Mouse (Mus musculus) kidney, postnatal 0 days (tissue): Measurements from ENCODE around the gene Plcg2. TPM values are rescaled to one million over a fixed set of nuclear protein-coding genes. Genes with fewer than 3 reads are reported as not detected.
A peak's percentile ranks its signal among the peaks of the same experiment; 100 is the strongest.

Experiments
- ATAC-seq: fragments of 200-750 bp; cut with Nextera tagmentation; replicated peaks from 2 replicates; pipeline ENCODE4 v1.8.0; 2017; ENCODE audit warnings: low read depth, moderate number of reproducible peaks, moderate TSS enrichment, moderate library complexity; ENCODE audit not compliant: low FRiP score
- DNase-seq: peaks from one replicate; pipeline ENCODE4 v3.0.0-alpha.2; 2016; ENCODE audit warnings: low spot score
- H3K27ac ChIP-seq: fragments of 300-500 bp; sonication (generic); 2 replicates; pipeline ENCODE4 v1.5.1; 2014; ENCODE audit warnings: mild to moderate bottlenecking
- H3K27me3 ChIP-seq: fragments of 300-500 bp; sonication (generic); 2 replicates; pipeline ENCODE4 v1.6.1; 2014; ENCODE audit warnings: low read length, mixed read lengths; ENCODE audit not compliant: insufficient read depth
- H3K36me3 ChIP-seq: fragments of 300-500 bp; sonication (generic); 2 replicates; pipeline ENCODE4 v1.6.1; 2014; ENCODE audit warnings: low read length, mixed read lengths; ENCODE audit not compliant: insufficient read depth
- H3K4me1 ChIP-seq: fragments of 300-500 bp; sonication (generic); replicated peaks from 2 replicates; pipeline ENCODE4 v1.6.1; 2014; ENCODE audit warnings: antibody characterized with exemption, low read length, mixed read lengths; ENCODE audit not compliant: insufficient read depth
- H3K4me2 ChIP-seq: fragments of 300-500 bp; sonication (generic); 2 replicates; pipeline ENCODE4 v1.6.1; 2014; ENCODE audit warnings: mild to moderate bottlenecking, low read length, moderate library complexity, mixed read lengths
- H3K4me3 ChIP-seq: fragments of 300-500 bp; sonication (generic); replicated peaks from 2 replicates; pipeline ENCODE4 v1.5.1; 2014; ENCODE audit warnings: low read depth, low read length
- H3K9ac ChIP-seq: fragments of 300-500 bp; sonication (generic); 2 replicates; pipeline ENCODE4 v1.6.1; 2014; ENCODE audit warnings: low read depth, low read length
- H3K9me3 ChIP-seq: fragments of 300-500 bp; sonication (generic); replicated peaks from 2 replicates; pipeline ENCODE4 v1.6.1; 2016; ENCODE audit warnings: low read length, inconsistent platforms, mixed read lengths
- CTCF ChIP-seq: IDR thresholded peaks from 2 replicates; pipeline ENCODE4 v1.5.1; 2016; ENCODE audit warnings: antibody characterized with exemption, low read depth, mild to moderate bottlenecking, moderate library complexity
- WGBS: fragments of 180-500 bp; shearing (Covaris S2); extraction: QIAGEN DNeasy Blood & Tissue Kit; methylation state at CpG from one replicate; pipeline ENCODE4 v1.1.7; 2014; 5-methylcytosine and 5-hydroxymethylcytosine counted together
- polyA plus RNA-seq: library from polyadenylated mRNA; unstranded; fragments of >200 nt; fragmentation: Nextera tagmentation; extraction: Ambion mirVana; gene quantifications from 2 replicates; pipeline ENCODE4 v1.2.1, GENCODE M21; 2015

Plcg2 gene
- 7.3 and 8.0 TPM in 2 replicates for polyA plus RNA-seq

GRCm38 (mm10) chr8:117498179-117498914, at the start of gene Plcg2:
TSS of gene Plcg2 (plus strand) at chr8:117498291.
- H3K27ac ChIP-seq, result no peak within 1 kb of the TSS
- H3K4me3 ChIP-seq, result peak within 1 kb of the TSS; percentile 63
- H3K9me3 ChIP-seq, result no peaks in the 10 kb centered on the region
- H3K4me2 ChIP-seq, result peak within 1 kb of the TSS; percentile 99
- DNase-seq, result peak; percentile 43
- under 1% methylated on average over 60 of the region's 62 CpGs for WGBS
- H3K27me3 ChIP-seq, result no peaks in the 10 kb centered on the region; the same call in 1 of the 2 replicates
- no peaks in the 10 kb centered on the region for H3K36me3 ChIP-seq
- peaks cover 7% of the 10 kb centered on the region; the same call in 1 of the 2 replicates for H3K4me1 ChIP-seq
- peak; percentile 57; the same call in 1 of the 2 replicates for ATAC-seq
- no peak for TF ChIP-seq CTCF
- H3K9ac ChIP-seq, result peak within 1 kb of the TSS; percentile 62

GRCm38 (mm10) chr8:117451072-117451471, 47.0 kb upstream of the Plcg2 start:
- no peaks in the 10 kb centered on the region for H3K27me3 ChIP-seq
- H3K36me3 ChIP-seq, result peaks cover 71% of the 10 kb centered on the region

GRCm38 (mm10) chr8:117453974-117454373, 44.1 kb upstream of the Plcg2 start:
- H3K4me1 ChIP-seq, result no peaks in the 10 kb centered on the region
- no peaks in the 10 kb centered on the region for H3K27me3 ChIP-seq
- H3K9ac ChIP-seq, result no peak overlapping the region
- peaks cover 65% of the 10 kb centered on the region for H3K36me3 ChIP-seq
- ATAC-seq (no peak), DNase-seq (no peak)
- WGBS, result 83% methylated on average over 6 of the region's 6 CpGs
- H3K4me3 ChIP-seq, result no peak overlapping the region
- TF ChIP-seq CTCF, result no peak
- H3K4me2 ChIP-seq, result no peak overlapping the region
- H3K9me3 ChIP-seq, result no peaks in the 10 kb centered on the region
- no peak overlapping the region for H3K27ac ChIP-seq

More at GRCm38 (mm10) chr8:117451072-117451471, 47.0 kb upstream of the Plcg2 start:
- WGBS, result 78% methylated on average over 9 of the region's 9 CpGs
- DNase-seq, result no peak
- Histone ChIP-seq H3K9me3 (no peaks in the 10 kb centered on the region), H3K27ac (no peak overlapping the region), H3K4me1 (no peaks in the 10 kb centered on the region), H3K9ac (no peak overlapping the region), H3K4me2 (no peak overlapping the region), H3K4me3 (no peak overlapping the region)
- no peak for TF ChIP-seq CTCF
- no peak for ATAC-seq

- Histone ChIP-seq H3K36me3 (peaks cover 63% of the 10 kb centered on the region), H3K27ac (no peak overlapping the region), H3K9ac (no peak overlapping the region), H3K4me1 (no peaks in the 10 kb centered on the region), H3K4me2 (no peak overlapping the region), H3K27me3 (no peaks in the 10 kb centered on the region), H3K9me3 (no peaks in the 10 kb centered on the region), H3K4me3 (no peak overlapping the region)
- ATAC-seq, result no peak
- no peak for TF ChIP-seq CTCF
- WGBS, result 88% methylated on average over 14 of the region's 14 CpGs
- DNase-seq, result no peak
Observed at GRCm38 (mm10) chr8:117454516-117455116, 43.5 kb upstream of the Plcg2 start.

- no peak for ATAC-seq
- Histone ChIP-seq H3K4me1 (no peaks in the 10 kb centered on the region), H3K27ac (no peak overlapping the region), H3K4me3 (no peak overlapping the region), H3K4me2 (no peak overlapping the region), H3K36me3 (peaks cover 53% of the 10 kb centered on the region), H3K27me3 (no peaks in the 10 kb centered on the region), H3K9ac (no peak overlapping the region), H3K9me3 (no peaks in the 10 kb centered on the region)
- 88% methylated on average over 6 of the region's 6 CpGs for WGBS
- no peak for TF ChIP-seq CTCF
- DNase-seq, result no peak
Observed at GRCm38 (mm10) chr8:117455701-117456100, 42.4 kb upstream of the Plcg2 start.

- Histone ChIP-seq H3K27ac (no peak overlapping the region), H3K9me3 (no peaks in the 10 kb centered on the region), H3K4me1 (no peaks in the 10 kb centered on the region), H3K27me3 (no peaks in the 10 kb centered on the region), H3K36me3 (peaks cover 35% of the 10 kb centered on the region), H3K4me3 (no peak overlapping the region), H3K4me2 (no peak overlapping the region), H3K9ac (no peak overlapping the region)
- ATAC-seq, result peak; percentile 49; the same call in 1 of the 2 replicates
- DNase-seq, result peak; percentile 60
- TF ChIP-seq CTCF, result no peak
- WGBS, result 41% methylated on average over 4 of the region's 5 CpGs
Observed at GRCm38 (mm10) chr8:117458440-117458839, 39.7 kb upstream of the Plcg2 start.
